Mouse (Mus musculus): ENCODE measurements at regions not wholly inside any gene's neighbourhood (a gene's known extent, or its start where the extent isn't known, plus 50 kb on each side); places are given as distances from the start of the nearest gene placed in this dataset.
A peak's percentile ranks its signal among the peaks of the same experiment; 100 is the strongest.
"Not testable (repeated sequence)": the region's sequence is repeated elsewhere in the genome, so short reads cannot be mapped to it uniquely, and the experiment has no call there.

DNA sequence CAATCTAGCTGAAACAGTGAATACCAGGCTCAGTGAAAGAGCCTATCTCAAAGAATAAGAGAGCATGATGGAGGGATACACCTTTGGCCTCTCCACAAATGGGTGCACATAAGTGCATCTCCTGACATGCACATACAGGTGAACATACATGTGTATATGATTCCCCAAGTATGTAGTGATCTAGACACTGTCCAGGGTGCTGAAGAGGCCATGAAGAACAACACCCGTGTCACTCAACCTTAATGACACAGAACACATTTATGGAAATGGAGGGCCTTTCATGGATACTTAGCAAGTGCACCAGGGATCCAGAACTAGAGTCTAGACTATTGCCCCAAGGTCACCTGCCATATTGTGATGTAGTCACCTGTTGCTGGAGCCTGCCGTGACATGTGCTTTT is 56.9 kb downstream of the Spata19 start:
- peak; percentile 54 for DNase-seq (ENCODE audit: low read depth, low spot score)

DNA sequence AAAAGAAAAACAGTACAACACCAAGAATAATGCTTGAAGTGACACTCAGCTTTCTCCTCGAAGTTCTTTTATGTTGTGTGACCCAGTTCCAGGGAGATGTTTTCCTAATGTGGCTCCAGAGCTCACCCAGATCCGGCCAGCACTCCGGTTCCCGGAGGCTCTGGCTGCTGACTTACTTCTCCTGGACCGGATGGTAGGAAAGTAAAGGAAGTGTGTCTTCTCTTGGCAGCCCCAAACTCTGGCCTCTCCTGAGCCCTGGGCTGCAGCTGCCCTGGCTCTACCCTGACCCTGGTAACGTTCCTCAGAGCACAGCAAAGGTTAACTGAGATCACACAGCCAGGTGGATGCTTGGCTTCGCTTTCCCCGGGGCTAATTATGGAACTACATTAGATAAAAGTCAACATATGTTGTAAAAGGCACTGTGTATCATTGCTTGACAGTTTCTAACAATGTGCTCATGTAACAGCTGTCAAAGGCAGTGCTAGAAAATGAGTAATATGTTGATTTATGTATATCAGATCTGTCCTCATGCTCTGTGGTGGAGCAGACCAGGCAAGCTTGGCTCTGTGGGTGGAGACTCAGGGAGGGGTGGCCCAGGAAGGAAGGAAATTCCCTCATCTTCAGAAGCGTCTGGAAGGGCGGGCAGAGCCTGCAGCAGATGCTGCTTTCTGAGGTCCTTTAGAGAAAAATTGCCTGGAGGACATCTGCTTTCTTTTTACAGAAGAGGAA is 57.5 kb downstream of the Spata19 start:
- no peak for DNase-seq (ENCODE audit: low read depth, low spot score)

DNA sequence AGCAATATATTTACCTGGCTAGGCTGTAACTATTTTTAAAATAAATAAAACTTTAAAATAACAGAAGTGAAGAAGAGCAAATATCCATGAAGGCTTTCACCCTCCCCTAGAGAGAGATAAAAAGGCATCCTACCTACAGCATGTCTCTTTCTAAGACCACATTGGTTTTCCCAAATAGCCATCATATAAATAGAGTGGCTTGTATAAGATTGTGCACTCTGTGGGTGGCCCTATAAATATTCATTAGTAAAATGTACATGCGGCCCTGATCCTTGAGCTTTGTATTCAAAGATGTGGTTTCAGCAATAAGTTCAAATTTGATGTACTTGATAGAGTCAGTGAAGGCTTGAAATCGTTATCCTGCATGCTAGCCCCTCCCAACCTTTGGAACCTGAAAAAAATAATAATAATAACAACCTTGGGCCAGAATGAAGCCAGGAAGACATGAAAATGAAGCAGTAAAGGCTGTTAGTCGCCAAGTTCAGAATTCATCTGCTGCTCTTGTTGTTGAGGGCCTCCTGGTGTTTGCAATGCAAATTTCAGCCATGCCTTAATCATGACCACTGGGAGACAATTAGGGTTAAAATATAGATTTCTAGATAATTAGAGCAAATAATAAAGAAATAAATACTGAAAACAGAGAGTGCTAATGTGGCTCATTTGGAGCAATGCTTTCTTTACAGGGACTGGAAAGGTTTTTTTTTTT is 61.9 kb downstream of the Spata19 start:
- DNase-seq (ENCODE audit: low read depth, low spot score), result no peak

DNA sequence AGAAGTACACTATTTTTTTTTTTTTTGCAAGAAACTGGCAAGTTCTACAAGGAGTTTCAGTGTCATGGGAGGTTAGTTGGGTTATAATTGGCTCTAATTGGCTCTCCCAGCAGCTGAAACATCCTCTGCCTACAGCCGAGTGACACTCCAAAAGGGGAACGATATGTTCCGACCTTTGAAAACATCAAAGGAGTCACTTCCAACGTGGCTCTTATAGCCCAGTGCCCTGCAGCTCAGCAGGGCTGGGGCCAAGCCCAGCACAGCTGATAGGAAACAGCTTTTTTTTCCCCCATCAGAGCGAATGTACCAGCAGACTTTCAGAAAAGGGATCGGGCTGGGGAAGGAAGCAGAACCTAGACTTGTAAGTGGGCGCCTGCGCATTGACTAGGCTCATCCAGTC is 64.4 kb downstream of the Spata19 start:
- no peak for DNase-seq (ENCODE audit: low read depth, low spot score)

DNA sequence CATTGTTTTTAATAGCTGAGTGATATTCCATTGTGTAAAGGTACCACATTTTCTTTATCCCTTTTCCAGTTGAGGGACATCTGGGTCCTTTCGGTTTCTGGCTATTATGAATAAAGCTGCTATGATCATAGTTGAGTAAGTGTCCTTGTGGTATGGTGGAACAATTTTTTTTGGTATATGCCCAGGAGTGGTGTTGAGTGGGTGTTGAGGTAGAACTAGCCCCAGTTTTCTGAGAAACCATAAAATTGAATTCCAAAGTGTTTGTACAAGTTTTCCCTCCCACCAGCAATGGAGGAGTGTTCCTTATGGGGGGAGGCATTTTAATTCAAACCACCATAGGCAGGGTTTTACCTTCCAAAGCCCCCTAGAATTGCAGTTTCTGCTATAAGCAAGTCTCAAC is 67.4 kb downstream of the Spata19 start:
- DNase-seq (ENCODE audit: low read depth, low spot score), result no peak

DNA sequence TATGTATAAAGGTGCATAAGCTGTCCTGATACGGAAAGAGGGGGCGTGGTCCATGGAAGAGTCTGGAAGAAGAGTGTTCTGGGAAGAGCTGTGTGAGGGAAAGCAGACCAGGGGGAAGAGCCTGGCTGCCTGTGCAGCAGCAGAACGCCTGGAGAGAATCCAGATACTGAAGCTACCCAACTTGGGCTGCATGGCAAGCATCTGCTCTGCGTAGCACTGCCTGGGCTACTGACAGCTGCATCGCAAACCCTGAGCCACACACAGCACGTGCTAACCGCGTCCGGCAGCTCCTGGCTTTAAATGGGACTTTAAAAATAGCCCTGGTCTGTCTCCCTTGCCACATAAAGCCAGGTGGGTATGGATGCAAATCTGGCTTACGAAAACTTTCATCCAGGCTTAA is 78.9 kb downstream of the Spata19 start:
- no peak for DNase-seq (ENCODE audit: low read depth, low spot score)

DNA sequence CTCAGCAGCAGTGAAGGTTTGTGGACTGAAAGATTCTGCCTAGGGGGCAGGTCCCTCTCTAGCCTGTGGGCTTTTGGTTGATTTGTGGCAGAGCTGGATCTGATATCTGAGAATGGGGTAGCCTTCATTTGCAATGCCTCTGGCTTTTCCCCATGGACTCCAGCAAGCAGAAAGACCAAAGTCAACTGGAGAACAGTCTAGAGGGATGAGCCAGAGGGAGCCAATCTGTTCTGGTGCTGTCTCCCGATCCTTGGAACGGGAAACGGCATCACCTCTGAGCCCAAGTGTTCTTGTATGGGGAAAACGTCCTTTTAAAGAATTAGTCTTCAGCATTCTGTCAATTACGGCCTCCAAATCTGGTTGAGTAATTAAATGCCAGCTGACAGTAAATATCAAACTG is 80.0 kb downstream of the Spata19 start:
- DNase-seq (ENCODE audit: low read depth, low spot score), result no peak

DNA sequence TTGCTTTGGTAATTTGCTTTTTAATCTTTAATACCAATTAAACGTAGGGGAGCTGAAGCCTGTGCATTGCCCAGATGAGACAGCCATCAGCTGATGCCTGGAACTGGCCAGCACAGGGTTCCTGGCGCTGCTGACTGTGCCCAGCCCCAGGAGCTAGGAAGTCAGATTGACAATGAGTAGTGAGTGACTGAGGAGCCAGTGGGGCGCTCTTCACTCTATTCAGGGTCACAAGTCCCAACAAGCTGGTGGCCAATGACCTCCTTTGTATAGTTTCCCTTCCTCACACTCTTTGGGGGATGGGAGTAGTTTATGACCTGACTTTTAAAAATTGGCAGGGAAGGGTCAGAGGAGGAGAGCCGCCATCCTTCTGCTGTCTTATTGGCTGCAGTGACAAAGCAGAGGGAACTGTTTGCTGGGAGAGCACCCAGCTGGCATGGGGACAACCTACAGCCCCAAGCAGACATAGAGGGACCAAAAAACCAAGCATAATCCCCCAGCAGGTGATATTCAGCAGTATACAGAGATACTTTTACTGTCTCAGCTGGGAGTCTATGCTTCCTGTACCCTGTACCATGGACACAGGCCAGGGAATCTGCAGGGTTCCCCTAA is 80.6 kb downstream of the Spata19 start:
- no peak for DNase-seq (ENCODE audit: low read depth, low spot score)

DNA sequence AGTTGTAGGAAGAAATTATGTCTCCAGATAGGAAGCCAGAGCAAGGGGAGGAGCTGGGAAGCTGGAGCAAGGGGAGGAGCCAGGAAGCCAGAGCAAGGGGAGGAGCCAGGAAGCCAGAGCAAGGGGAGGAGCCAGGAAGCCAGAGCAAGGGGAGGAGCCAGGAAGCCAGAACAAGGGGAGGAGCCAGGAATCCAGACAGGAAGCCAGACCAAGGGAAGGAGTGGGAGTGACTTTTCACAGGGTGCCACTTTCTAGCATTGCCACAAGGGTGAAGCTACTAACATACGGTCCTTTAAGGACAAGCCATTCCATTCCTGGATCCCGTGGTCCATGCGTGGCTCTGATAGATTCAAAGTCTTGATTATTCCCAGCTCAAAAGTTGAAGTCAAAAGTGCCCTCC is 81.7 kb downstream of the Spata19 start:
- DNase-seq (ENCODE audit: low read depth, low spot score), result no peak

DNA sequence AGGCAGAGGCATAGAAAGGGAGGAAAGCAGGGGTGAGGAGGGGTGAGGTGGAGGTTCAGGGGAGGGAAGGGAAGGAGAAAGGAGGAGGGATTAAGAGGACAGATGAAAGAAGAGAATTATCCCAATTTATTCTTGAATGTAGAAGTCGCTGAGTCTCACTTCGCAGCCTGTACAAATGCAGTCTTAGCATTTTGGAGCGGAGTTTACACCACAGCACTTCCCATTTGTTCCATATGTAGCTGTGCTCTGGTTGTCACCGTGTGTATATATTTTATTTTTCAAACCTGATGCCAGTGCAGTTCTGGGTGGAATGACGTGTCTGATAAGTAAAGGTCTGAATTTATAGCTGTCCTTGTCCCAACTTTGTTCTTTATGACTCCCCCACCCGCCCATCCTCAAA is 105.2 kb downstream of the Spata19 start:
- DNase-seq (ENCODE audit: low read depth, low spot score), result no peak

DNA sequence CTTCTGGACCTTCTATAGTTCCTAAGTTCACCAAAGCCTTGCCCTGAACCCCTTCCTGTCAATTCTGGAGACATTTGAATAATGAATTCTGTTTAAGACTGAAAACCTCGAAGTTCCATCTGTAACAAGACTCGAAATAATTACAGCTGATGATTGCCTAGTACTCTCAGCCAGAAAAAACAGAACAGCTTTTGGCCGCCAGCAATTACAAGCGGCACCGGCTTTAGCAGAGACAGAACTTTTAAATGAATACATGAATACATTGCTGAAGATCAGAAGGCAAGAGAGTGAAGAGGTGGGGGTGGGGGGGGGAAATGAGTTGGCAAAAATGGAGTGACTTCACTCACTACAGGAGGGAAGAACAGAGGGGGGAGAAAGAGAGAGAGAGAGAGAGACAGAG is 112.6 kb downstream of the Spata19 start:
- no peak for DNase-seq (ENCODE audit: low read depth, low spot score)

DNA sequence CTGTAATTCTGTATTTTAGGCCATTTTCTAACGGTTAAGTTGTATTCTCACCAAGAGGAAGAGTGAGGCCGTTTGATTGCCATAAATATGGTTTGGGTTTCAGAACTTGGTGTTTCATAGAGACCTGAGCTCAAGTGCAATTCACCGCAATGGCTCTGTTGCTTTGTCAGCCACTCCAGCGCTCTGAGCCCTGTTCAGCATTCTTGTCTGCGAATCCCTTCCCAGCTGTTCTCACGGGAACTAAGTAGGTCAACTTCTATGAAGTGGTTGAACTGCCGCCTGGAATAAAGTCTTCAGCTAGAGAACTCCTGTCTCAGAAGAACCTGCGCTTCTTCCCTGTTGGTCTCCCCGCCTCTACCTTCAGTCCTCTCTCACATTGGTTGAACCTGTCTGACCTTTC is 113.1 kb downstream of the Spata19 start:
- no peak for DNase-seq (ENCODE audit: low read depth, low spot score)

DNA sequence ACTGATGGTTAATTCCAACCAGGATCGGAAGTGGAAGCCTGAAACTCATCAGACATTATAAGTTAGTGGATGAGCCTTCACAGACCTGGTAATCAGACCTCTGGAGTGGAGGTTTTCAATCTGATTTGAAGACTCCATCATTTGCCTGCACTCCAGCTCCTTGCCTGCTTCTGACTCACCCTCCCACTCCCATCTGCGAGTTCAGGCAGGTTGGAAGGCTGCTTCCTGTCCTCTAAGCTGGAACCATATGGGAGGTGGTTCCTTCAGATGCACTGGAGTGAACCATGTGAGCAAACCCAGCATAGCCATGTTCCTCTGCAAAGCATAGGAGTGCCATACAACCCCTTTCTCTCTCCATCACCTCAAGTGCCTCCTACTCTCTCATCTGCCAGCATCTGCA is 114.6 kb downstream of the Spata19 start:
- DNase-seq (ENCODE audit: low read depth, low spot score), result no peak

DNA sequence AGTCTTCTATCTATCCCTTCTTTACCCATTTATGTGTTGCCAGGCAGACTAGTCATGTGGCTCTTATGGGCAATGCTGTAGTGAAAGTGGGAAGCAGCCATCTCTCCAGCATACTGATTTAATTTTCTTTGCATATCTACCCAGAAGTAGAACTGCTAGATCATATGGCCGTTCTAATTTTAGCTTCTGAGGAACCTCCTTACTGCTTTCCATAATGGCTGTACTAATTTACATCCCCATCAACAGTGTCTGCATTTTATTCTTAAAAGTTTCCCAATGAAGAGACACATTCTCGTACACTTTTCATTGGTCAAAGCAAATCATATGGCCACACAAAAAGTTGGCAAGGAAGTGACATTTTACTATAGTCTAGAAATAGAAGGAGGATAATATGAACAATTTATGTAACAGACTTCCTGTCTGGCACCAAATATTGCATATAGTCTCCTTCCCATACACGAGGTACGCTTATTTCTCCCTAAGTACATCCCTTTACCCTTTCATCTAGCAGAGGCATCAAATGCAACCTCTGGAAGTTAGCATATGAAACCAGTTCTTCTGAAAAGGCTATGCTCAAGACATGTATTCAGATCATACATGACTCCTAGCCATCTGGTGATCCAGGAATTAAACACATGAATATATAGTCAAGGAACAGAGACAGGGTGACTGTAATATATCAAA is 119.0 kb downstream of the Spata19 start:
- DNase-seq (ENCODE audit: low read depth, low spot score), result no peak

DNA sequence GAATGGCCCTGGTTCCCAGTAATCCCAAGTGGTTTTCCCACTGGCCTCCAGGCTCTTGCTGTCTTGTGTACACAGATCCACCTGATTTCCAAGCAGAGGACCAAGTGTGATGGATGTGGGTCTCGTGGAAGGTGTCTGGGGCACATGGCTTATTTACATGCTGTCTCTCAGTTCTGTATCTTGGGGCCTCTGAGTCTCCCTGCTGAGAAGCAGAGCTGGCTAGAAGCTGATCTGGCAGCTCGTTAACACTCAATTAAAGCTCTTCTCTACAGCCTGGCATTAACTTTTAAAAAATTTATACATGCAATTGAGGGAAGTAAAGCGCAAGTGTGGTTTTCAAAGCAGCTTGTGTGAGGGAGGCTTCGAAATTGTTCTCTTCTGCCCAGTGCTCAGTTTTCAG is 121.4 kb downstream of the Spata19 start:
- no peak for DNase-seq (ENCODE audit: low read depth, low spot score)

DNA sequence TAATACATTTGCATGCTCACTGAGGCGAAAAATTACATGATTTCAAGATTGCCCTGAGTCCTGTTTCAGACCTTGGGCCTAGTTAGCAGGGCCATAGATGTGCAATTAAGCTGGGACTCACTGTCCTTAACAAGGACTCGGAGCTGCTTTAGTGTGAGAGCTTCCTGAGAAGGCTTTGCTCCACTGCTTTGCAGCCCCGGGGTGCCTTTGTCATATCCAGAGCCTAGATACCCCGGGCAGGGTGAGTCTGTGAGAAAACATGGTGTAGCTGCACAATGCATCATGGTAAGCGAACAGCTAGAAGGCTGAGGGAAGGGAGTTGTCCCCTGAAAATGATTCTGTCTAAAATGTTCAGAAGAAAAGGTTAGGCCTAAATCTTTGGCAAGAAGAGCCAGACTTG is 123.1 kb downstream of the Spata19 start:
- DNase-seq (ENCODE audit: low read depth, low spot score), result no peak

DNA sequence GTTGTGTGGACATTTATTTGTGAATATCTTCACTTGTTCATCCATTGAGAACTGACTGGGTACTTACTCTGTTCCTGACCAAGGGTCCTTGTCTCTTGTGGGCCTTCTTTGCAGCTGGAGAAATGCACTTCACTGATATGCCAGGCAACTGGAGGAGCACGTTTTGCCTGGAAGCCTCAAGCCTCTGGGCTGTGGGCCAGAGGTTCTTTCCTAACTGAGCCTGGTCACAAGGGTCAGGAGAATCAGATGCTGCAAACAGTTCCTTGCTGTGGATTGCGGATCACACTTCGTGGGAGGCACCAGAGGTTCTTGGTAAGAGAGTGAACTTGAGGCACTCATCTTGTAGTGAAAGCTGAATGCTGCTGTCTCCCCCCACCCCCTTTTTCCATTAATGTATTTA is 124.6 kb downstream of the Spata19 start:
- no peak for DNase-seq (ENCODE audit: low read depth, low spot score)

DNA sequence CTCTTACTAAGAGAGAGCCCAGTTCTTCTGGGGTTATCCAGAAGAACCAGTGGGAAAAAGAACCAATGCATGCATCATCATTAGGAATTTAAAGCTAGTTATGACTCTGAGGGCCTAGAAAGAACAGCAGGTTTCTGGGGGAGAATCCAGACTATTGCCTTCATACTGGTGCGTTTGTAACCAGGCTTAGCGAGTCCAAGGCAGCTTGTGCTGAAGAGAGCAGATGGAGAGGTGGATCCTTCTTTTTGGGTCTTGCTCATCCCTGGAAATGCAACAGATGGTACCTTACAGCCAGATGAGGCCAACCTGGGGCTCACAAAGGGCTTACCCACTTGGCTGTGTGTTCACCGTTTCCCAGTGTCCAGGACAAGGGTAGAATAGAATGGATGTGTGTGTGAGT is 130.1 kb downstream of the Spata19 start:
- DNase-seq (ENCODE audit: low read depth, low spot score), result no peak

DNA sequence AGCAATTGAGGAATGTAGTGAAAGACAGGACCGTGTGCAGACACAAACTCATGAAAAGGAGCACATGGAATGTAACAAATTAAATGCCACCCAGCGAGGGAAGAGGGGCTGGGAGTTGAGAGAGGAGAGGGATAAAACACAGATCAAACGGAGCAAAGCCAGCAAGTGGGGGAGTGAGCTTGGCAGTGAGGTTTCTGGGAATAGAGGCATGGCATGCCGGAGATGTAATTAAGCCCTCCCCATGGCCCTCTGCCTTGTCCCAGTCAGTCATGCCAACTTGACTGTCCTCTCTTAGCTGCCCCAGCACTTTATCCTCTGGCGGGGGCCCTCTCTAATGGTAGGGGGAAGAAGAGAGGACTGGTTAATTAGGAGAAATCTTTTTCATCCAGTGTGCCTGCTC is 141.9 kb downstream of the Spata19 start:
- no peak for DNase-seq (ENCODE audit: low read depth, low spot score)

DNA sequence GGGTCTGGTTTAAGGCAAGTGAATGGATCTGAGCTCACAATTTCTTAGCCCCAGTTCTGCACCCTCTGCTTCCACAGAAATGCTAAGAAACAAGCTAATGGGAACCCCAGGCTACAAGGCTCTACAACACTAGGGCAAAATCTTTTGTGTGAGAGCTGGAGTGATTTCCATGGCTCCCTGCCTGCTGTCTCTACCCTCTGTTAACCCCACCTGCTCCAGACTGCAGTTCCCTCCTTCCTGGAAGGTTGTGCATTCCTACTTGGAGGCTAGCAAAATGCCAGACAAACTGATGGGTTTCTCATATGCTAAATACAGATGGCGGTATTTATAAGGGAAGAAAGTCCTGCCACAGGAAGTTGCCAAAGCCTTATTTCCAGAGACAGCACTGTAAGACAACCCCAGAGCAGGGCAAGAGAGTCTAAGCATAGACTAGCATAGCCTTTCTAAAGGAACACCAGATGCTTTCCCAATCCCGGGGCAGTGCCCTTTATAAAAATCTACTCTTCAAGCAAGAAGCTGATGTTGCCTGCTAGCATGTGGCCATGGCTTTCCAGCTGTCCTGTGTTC is 145.1 kb downstream of the Spata19 start:
- no peak for DNase-seq (ENCODE audit: low read depth, low spot score)

DNA sequence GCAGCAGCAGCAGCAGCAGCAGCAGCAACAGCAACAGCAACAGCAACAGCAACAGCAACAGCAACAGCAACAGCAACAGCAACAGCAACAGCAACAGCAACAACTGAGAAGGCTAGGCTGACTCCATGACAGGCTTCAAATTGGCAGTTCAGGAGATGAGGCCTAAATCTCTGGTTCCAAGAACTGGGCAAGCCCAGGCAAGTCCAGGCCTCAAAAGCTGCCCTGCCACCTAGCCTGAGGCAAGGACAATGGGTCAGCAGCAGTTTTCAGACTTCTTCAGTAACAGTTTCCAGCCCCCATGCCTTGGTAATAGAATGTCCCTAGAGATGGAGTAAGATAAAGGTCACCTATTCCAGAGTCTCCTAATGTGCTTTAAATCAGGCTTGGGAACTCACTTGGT is 158.1 kb downstream of the Spata19 start:
- not testable (repeated sequence) for DNase-seq (ENCODE audit: low read depth, low spot score)

Measured in mesoderm, embryonic 11.5 days (tissue).